In the genomic region with DNA sequence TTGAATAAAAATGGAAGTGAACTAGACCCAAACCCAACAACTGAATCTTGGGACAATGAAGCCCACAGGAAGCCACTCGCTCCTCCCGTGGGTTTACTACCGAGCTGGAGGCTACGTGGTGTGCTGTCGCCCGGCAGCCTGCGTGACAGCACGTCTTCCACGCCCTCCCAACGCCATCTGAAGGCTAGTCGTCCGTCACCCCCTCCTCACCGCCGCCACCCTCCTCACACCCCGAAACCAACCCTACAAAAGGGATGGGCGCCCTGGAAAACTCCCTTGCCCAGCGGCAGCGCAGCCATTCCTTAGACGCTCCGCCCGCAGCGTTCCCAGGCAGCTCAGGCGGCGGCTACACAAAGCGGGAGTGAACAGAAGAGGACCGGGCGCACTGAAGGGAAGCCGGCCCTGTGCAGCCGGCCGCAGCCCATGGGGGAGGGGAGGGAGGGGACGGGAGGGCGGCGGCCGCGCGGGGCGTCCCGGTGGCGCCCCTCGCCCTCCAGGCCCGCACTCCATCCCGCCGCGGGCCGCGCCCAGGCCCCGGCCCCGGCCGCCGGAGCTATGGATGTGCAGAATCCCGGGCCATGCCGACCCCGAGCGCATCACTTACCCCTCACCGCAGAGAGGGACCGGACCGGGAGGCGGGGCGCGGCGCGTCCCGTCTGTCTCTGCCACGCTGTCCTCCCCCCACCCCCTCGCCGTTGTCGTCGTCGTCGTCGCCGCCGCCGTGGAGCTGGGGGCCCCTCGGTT, we compare ENCODE assay signal across 8 mouse cellular contexts. TPM values are rescaled to one million over a fixed set of nuclear protein-coding genes. Genes with fewer than 3 reads are reported as not detected.
A peak's percentile ranks its signal among the peaks of the same experiment; 100 is the strongest.
DNase-seq lines count a peak whose midpoint lies in the region; ATAC-seq and TF ChIP-seq lines count a peak whose summit lies in the region.

No protein-coding gene starts in this region.

- peak; percentile 30 for ATAC-seq in common myeloid progenitor, adult 5-6 weeks (replicated peaks; ENCODE audit: low read depth, poor library complexity, severe bottlenecking)

- H3K4me1 ChIP-seq in midbrain, embryonic 10.5 days = peaks cover 35% of the 10 kb centered on the region

- no peaks in the 10 kb centered on the region for H3K27me3 ChIP-seq in midbrain, embryonic 10.5 days (ENCODE audit: low read depth, poor library complexity, severe bottlenecking)

- under 1% methylated on average over 75 of the region's 75 CpGs for WGBS in midbrain, embryonic 10.5 days

- peak overlapping the region; percentile 99 for H3K27ac ChIP-seq in gastrocnemius, adult 2 months
- peak overlapping the region; percentile 99 for H3K27ac ChIP-seq in midbrain, embryonic 10.5 days (replicated peaks)

- no peaks in the 10 kb centered on the region for H3K9me3 ChIP-seq in midbrain, embryonic 10.5 days (replicated peaks)

- H3K36me3 ChIP-seq in midbrain, embryonic 10.5 days = no peaks in the 10 kb centered on the region

- no peak for TF ChIP-seq CTCF in gastrocnemius, adult 2 months (IDR thresholded peaks at IDR 0.05)

- intact Hi-C loops in gastrocnemius, adult 2 months (cut with DNase I) = no loop called here
- intact Hi-C loops in left cerebral cortex, postnatal 4 days (cut with DNase I) = no loop called here

- DNase-seq in adipocyte (ENCODE audit: low spot score) = peak; percentile 71
- peak; percentile 79 for DNase-seq in gastrocnemius, adult 2 months
- DNase-seq in induced T-regulatory cell, adult 2 months (ENCODE audit: low read depth) = peak; percentile 66
- DNase-seq in left cerebral cortex, postnatal 4 days = peak; percentile 73
- DNase-seq in midbrain, embryonic 10.5 days (ENCODE audit: low spot score) = peak; percentile 79
- peak; percentile 71 to 78 for DNase-seq in right cerebral cortex, postnatal 36 days (ENCODE audit: low spot score in 2 of 2)
- peak; percentile 78 for DNase-seq in yolk sac, embryonic 10.5 days (ENCODE audit: low spot score)

- H3K4me3 ChIP-seq in gastrocnemius, adult 2 months = peak overlapping the region; percentile 87
- H3K4me3 ChIP-seq in midbrain, embryonic 10.5 days = peak overlapping the region; percentile 93

RNA-seq across cellular contexts. Expression of gene Cep170, which starts 0.4 kb away (rescaled TPM):
- total RNA-seq in common myeloid progenitor, adult 5-6 weeks (2017) = 51.8 TPM in 2 replicates
- 10 to 100 TPM; 14.5 to 16.2 TPM for total RNA-seq in gastrocnemius, adult 2 months (2021)
- total RNA-seq in left cerebral cortex, postnatal 4 days (2021) = 100 to 1,000 TPM; 334 to 375 TPM
- polyA plus RNA-seq in midbrain, embryonic 10.5 days (2016; fragmentation: Nextera tagmentation; extraction: Ambion mirVana) = 32.0 and 51.8 TPM in 2 replicates

RNA-seq across cellular contexts. Expression of gene Sdccag8, which starts 1.0 kb away (rescaled TPM):
- total RNA-seq in common myeloid progenitor, adult 5-6 weeks (2017) = 29.6 and 31.5 TPM in 2 replicates
- 1 to 10 TPM; 4.0 to 4.9 TPM for total RNA-seq in gastrocnemius, adult 2 months (2021)
- total RNA-seq in left cerebral cortex, postnatal 4 days (2021) = 10 to 100 TPM; 11.9 to 13.4 TPM
- 22.8 and 26.5 TPM in 2 replicates for polyA plus RNA-seq in midbrain, embryonic 10.5 days (2016; fragmentation: Nextera tagmentation; extraction: Ambion mirVana)

Comparison
In these comparisons a context has a peak if more than half of its experiments do, and no peak if none do; other contexts are left out.
1. Peak in every context shown above with its lines: DNase-seq, ATAC-seq, H3K4me3 ChIP-seq and H3K27ac ChIP-seq.